Mouse (Mus musculus): ENCODE results near the gene Kitl.

The Kitl gene

GRCm38 (mm10) chr10:100124452-100124851, 109.0 kb downstream of the Kitl start:
- no peak for DNase-seq (ENCODE audit: low spot score in 2 of 2)

GRCm38 (mm10) chr10:100127837-100128743, 112.7 kb downstream of the Kitl start:
- DNase-seq (ENCODE audit: low spot score in 2 of 2), result no peak

- no peak for DNase-seq (ENCODE audit: low spot score in 2 of 2)
Measured at GRCm38 (mm10) chr10:100131657-100132056, 116.2 kb downstream of the Kitl start.

GRCm38 (mm10) chr10:100132304-100132703, 116.9 kb downstream of the Kitl start:
- no peak for DNase-seq (ENCODE audit: low spot score in 2 of 2)

GRCm38 (mm10) chr10:100138552-100138951, 123.1 kb downstream of the Kitl start:
- no peak for DNase-seq (ENCODE audit: low spot score in 2 of 2)

GRCm38 (mm10) chr10:100148123-100148522, 132.7 kb downstream of the Kitl start:
- no peak for DNase-seq (ENCODE audit: low spot score in 2 of 2)
